Mouse (Mus musculus) E14TG2a.4 (cell line): Measurements from ENCODE around the gene Iqcc.

Experiments used
- H3K27me3 ChIP-seq: 2 replicates; pipeline ENCODE4 v1.6.1; 2014; ENCODE audit warnings: low read length, control low read depth; ENCODE audit not compliant: insufficient read depth
- H3K36me3 ChIP-seq: 2 replicates; pipeline ENCODE4 v1.6.1; 2014; ENCODE audit warnings: low read length, control low read depth; ENCODE audit not compliant: insufficient read depth
- H3K4me1 ChIP-seq: replicated peaks from 2 replicates; pipeline ENCODE4 v1.6.1; 2014; ENCODE audit warnings: low read depth, low read length, control low read depth
- H3K4me3 ChIP-seq: replicated peaks from 2 replicates; pipeline ENCODE4 v1.5.1; 2014; ENCODE audit warnings: mild to moderate bottlenecking, low read length
- H3K9me3 ChIP-seq: 2 replicates; pipeline ENCODE4 v1.6.1; 2014; ENCODE audit warnings: low read length, control low read depth
- CTCF ChIP-seq: conservative IDR thresholded peaks from 2 replicates; pipeline ENCODE4 v1.5.1; 2014; ENCODE audit warnings: low read length
- NANOG ChIP-seq: IDR thresholded peaks from 2 replicates; pipeline ENCODE4 v1.6.1; 2014; ENCODE audit warnings: borderline replicate concordance, low read length, mixed read lengths
- POU5F1 ChIP-seq: IDR thresholded peaks from 2 replicates; pipeline ENCODE4 v1.6.1; 2014; ENCODE audit warnings: low read length, borderline replicate concordance

Gene Iqcc

DNA sequence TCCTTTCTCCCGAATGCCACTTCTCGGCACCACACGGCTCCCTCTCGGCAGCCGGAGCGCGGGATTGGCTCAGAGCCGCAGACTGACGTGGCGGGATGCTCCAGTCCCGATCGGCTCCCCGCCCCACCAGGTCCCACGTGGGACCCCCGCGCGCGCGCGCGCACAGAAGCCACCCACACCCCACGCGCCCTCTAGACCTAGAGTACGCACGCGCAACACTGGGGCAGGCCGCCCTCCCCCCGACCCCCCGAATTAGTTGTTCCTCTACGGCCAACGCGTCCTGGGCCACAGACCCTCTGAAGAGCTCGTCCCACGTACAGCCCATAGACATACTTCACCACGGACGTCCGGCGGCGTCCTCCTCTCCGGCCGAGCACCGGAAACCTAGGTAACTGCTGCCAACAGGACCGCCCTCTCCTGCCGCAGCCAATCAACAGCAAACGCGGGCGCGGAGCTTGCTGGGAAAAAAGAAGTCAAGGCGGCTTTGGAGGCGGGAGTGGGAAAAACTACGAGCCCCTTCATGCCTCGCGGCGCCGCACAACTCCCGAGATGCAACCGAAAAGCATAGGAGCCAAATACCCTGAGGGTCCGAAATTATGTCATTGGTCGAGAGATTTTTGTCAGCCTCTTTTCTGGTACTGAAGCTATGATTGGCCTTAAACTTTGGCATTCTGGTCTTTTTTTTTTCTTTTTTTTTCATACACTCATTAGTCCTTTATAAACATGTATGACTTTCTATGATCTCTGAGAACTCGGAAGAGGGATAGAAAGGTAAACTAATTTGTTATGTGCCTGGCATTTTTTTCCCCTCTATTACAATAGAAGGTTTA lies 22.0 kb upstream of the Iqcc start, which contains the start of gene Txlna:
Txlna (minus strand) TSS at position 428 of the 830 bp plus-strand sequence.
- Histone ChIP-seq H3K4me3 (peak within 1 kb of the TSS; percentile 88), H3K4me1 (peaks cover 44% of the 10 kb centered on the region), H3K27me3 (no peaks in the 10 kb centered on the region), H3K9me3 (no peaks in the 10 kb centered on the region), H3K36me3 (peaks cover 64% of the 10 kb centered on the region)
- TF ChIP-seq POU5F1 (no peak), CTCF (no peak), NANOG (no peak)

DNA sequence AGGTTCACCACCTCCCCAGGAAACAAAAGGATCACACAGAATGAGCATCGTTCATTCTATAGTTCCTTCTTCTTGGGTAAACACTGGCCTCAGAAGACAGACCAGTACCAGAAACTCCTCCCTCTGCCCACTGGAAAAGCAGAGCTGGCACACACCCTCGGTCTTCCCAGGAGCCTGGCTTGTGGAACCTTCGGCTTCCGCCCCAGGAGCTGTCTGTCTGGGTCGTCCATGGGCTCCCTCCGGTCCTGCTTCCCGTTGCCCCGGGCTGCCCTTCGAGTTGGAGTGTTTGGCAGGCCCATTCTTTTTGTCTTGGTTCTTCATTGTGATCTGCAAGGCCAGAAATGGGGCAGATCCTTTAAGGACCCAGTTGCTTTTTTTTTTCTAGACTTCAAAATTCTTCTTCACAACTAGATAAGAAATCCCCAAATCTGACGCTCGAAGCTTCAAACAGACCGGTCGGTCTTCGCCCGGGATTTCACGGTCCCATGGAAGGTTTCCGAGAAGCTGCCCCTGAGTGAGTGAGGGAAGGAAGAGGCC lies 21.3 kb upstream of the Iqcc start:
- no peak for TF ChIP-seq POU5F1
- no peak for TF ChIP-seq NANOG
- no peak for TF ChIP-seq CTCF
- peak overlapping the region; percentile 88 for H3K4me3 ChIP-seq
- H3K27me3 ChIP-seq, result no peaks in the 10 kb centered on the region
- H3K9me3 ChIP-seq, result no peaks in the 10 kb centered on the region
- peaks cover 45% of the 10 kb centered on the region for H3K4me1 ChIP-seq
- H3K36me3 ChIP-seq, result peaks cover 64% of the 10 kb centered on the region

DNA sequence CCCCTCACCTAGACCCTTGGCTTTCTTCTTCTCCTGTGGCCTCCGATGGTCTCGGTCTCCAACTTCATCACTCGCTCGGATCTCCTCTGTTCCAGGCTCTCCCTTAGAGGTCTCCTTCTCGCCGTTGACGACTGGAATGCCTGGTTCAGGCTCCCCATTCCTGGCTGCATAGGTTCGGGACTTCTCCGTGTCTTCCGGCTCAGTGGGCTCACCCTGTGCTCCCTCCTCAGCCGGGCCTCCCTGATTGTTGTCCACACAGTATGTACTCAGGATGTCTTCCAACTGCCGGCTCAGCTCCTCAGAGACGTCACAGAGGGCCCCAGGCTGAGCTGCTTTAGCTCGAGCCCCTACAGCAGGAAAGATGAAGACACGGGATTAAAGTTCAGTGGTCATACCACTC lies 20.3 kb upstream of the Iqcc start:
- Histone ChIP-seq H3K4me1 (peaks cover 51% of the 10 kb centered on the region), H3K36me3 (peaks cover 64% of the 10 kb centered on the region), H3K9me3 (no peaks in the 10 kb centered on the region), H3K27me3 (no peaks in the 10 kb centered on the region), H3K4me3 (peak overlapping the region; percentile 88)
- TF ChIP-seq CTCF, result no peak
- no peak for TF ChIP-seq POU5F1
- no peak for TF ChIP-seq NANOG

DNA sequence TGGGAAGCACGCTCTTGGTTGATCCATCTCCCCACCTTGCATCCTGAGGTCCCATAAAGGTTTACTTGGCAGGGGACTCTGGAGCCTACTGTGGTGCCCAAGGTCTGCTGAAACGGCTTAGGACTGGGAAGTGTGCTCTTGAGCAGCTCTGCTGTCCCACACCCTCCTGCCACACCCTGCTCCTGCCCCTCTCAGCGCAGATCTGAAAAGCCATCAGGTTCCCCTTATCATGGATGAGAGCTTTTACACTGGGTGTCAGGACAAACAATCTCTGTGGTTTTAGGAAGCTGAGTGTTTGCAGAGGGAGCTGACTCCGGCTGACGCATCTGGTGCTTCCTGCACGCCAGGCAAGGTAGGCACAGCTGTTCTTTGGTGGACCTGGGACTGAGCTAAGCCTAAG lies 15.0 kb upstream of the Iqcc start:
- Histone ChIP-seq H3K27me3 (no peaks in the 10 kb centered on the region), H3K36me3 (peaks cover 98% of the 10 kb centered on the region), H3K4me1 (peaks cover 48% of the 10 kb centered on the region), H3K4me3 (no peak overlapping the region), H3K9me3 (no peaks in the 10 kb centered on the region)
- TF ChIP-seq POU5F1, result no peak
- no peak for TF ChIP-seq CTCF
- no peak for TF ChIP-seq NANOG

DNA sequence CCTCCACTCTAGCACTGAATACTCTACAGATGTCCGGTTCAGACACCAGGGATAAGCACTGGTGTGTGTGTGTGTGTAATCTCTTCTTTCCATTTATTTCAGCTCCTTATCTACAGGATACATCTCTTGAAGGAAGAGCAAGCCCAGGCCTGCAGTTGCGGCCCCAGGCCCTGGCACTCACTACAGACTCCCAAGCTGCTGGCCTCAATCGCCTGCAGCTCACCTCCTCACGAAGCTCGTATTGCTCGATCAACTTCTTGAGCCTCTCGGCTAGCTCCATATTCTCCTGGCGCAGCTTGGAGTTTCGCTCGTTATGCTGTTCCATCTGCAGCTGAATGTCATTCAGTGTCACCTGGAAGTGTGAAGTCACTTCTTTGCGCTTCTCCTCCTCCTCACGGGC lies 13.0 kb upstream of the Iqcc start:
- H3K4me3 ChIP-seq, result no peak overlapping the region
- H3K36me3 ChIP-seq, result peaks cover 100% of the 10 kb centered on the region
- no peaks in the 10 kb centered on the region for H3K9me3 ChIP-seq
- TF ChIP-seq NANOG (no peak), CTCF (no peak), POU5F1 (no peak)
- H3K4me1 ChIP-seq, result peaks cover 44% of the 10 kb centered on the region
- no peaks in the 10 kb centered on the region for H3K27me3 ChIP-seq

DNA sequence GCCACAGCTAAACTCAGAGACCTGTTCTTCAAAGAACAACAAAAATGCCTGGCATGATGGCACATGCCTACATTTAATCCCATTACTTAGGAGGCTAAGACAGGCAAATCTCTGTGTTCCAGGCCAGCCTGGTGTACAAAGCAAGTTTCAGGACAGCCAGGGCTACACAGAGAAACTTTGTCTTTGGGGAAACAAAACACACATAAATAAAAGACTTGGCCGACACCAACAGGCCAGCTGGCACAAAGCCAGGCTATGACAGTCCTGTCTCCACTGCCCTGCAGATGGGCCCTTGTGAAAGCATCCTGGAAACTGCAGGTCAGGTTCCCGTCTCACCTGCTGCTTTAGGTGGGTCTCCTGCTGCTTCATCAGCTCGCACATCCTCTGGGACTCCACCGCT lies 12.0 kb upstream of the Iqcc start:
- H3K4me3 ChIP-seq, result no peak overlapping the region
- H3K36me3 ChIP-seq, result peaks cover 100% of the 10 kb centered on the region
- peaks cover 48% of the 10 kb centered on the region for H3K4me1 ChIP-seq
- H3K9me3 ChIP-seq, result no peaks in the 10 kb centered on the region
- H3K27me3 ChIP-seq, result no peaks in the 10 kb centered on the region
- no peak for TF ChIP-seq CTCF
- TF ChIP-seq POU5F1, result no peak
- no peak for TF ChIP-seq NANOG

DNA sequence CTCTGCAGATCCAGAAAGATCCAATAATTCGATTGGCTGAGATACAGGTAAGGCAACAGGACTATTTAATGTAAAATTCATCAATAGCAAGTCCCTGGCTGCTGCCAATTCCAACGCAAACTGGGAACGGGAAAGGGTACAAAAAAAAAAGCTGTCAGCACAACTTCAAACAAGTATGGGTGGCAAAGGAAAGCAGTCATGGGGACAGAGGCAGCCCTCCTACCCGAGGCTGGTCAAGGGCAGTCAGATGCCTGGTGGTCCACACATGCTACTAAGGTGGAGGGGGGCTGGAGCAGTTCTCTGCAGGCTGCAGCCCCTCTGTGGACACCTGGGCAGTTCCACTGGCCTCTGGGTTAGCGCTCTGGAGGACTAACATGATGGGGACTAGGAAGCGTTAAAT lies 7.1 kb upstream of the Iqcc start:
- H3K4me1 ChIP-seq, result peaks cover 68% of the 10 kb centered on the region
- no peak overlapping the region for H3K4me3 ChIP-seq
- no peaks in the 10 kb centered on the region for H3K9me3 ChIP-seq
- no peaks in the 10 kb centered on the region for H3K27me3 ChIP-seq
- TF ChIP-seq NANOG (no peak), CTCF (no peak), POU5F1 (no peak)
- H3K36me3 ChIP-seq, result peaks cover 59% of the 10 kb centered on the region

DNA sequence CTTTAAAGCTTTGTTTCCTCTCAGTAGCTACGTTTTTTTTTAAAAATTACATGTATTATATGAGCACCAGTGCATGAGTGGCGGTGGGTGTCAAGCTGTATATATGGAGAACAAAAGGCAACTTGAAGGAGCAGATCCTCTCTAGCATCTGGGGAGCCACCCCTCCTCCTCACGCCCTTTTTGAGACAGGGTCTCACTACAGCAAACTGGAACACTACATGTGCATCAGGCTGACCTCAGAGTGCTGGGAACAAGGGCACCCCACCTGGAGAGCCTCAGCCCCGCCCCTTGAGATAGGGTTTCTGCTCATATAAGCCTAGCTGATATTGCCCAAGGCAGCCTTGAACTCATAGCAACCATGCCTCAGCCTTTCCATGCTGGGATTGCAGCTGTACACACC lies 6.6 kb upstream of the Iqcc start:
- peaks cover 54% of the 10 kb centered on the region for H3K36me3 ChIP-seq
- H3K27me3 ChIP-seq, result no peaks in the 10 kb centered on the region
- TF ChIP-seq CTCF (no peak), POU5F1 (no peak), NANOG (no peak)
- no peak overlapping the region for H3K4me3 ChIP-seq
- H3K4me1 ChIP-seq, result peaks cover 72% of the 10 kb centered on the region
- no peaks in the 10 kb centered on the region for H3K9me3 ChIP-seq

DNA sequence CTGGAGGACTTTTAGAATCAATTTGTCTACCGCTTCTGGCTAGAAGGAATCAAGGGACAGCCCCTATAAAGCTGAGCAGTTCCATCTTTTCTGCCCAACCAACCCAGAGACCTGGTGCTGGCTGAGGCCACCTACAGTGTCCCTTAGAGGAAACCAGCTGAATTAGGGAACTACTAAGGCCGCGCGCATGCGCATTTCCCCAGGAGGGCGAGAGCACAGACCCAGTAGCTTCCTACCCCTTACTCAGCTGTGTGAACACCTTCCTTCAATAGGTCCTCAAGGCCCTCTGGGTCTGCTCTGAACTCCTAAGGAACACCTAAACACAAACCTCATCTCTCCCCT lies 6.1 kb upstream of the Iqcc start:
- Histone ChIP-seq H3K4me3 (peak overlapping the region; percentile 73), H3K27me3 (no peaks in the 10 kb centered on the region), H3K36me3 (peaks cover 49% of the 10 kb centered on the region), H3K4me1 (peaks cover 75% of the 10 kb centered on the region), H3K9me3 (no peaks in the 10 kb centered on the region)
- no peak for TF ChIP-seq POU5F1
- TF ChIP-seq CTCF, result no peak
